Mouse (Mus musculus): ENCODE measurements around the gene Prelp.

Prelp gene

GRCm38 (mm10) chr1:133934354-133934963 lies 13.2 kb upstream of the Prelp start:
- DNase-seq (ENCODE audit: low read depth, low spot score), result no peak

GRCm38 (mm10) chr1:133933301-133934195 lies 12.3 kb upstream of the Prelp start:
- DNase-seq (ENCODE audit: low read depth, low spot score), result peak; percentile 29

GRCm38 (mm10) chr1:133929980-133930379 lies 8.8 kb upstream of the Prelp start:
- no peak for DNase-seq (ENCODE audit: low read depth, low spot score)

- DNase-seq (ENCODE audit: low read depth, low spot score), result no peak
Measured at GRCm38 (mm10) chr1:133925223-133925622, 4.0 kb upstream of the Prelp start.

GRCm38 (mm10) chr1:133924141-133924875 lies 3.1 kb upstream of the Prelp start:
- peak; percentile 81 for DNase-seq (ENCODE audit: low read depth, low spot score)

- DNase-seq (ENCODE audit: low read depth, low spot score), result no peak
Measured at GRCm38 (mm10) chr1:133923071-133923470, 1.9 kb upstream of the Prelp start.

- no peak for DNase-seq (ENCODE audit: low read depth, low spot score)
Measured at GRCm38 (mm10) chr1:133920876-133921275, 338 bp downstream of the Prelp start.

- DNase-seq (ENCODE audit: low read depth, low spot score), result no peak
Measured at GRCm38 (mm10) chr1:133920401-133920800, 813 bp downstream of the Prelp start.

- peak; percentile 75 for DNase-seq (ENCODE audit: low read depth, low spot score)
Measured at GRCm38 (mm10) chr1:133918088-133918470, 3.1 kb downstream of the Prelp start.

- peak; percentile 59 for DNase-seq (ENCODE audit: low read depth, low spot score)
Measured at GRCm38 (mm10) chr1:133917456-133918087, 3.6 kb downstream of the Prelp start.

GRCm38 (mm10) chr1:133915723-133916355 lies 5.4 kb downstream of the Prelp start:
- no peak for DNase-seq (ENCODE audit: low read depth, low spot score)

GRCm38 (mm10) chr1:133915115-133915514 lies 6.1 kb downstream of the Prelp start:
- no peak for DNase-seq (ENCODE audit: low read depth, low spot score)

GRCm38 (mm10) chr1:133913018-133913417 lies 8.2 kb downstream of the Prelp start:
- no peak for DNase-seq (ENCODE audit: low read depth, low spot score)

- DNase-seq (ENCODE audit: low read depth, low spot score), result peak; percentile 89
Measured at GRCm38 (mm10) chr1:133911456-133911855, 9.8 kb downstream of the Prelp start.

- DNase-seq (ENCODE audit: low read depth, low spot score), result no peak
Measured at GRCm38 (mm10) chr1:133911008-133911407, 10.2 kb downstream of the Prelp start.

- no peak for DNase-seq (ENCODE audit: low read depth, low spot score)
Measured at GRCm38 (mm10) chr1:133910108-133910507, 11.1 kb downstream of the Prelp start.

- DNase-seq (ENCODE audit: low read depth, low spot score), result peak; percentile 47
Measured at GRCm38 (mm10) chr1:133908659-133909575, 12.3 kb downstream of the Prelp start.

GRCm38 (mm10) chr1:133907949-133908658 lies 13.1 kb downstream of the Prelp start, which contains the start of gene Optc:
TSS of gene Optc (minus strand) at chr1:133907999.
- DNase-seq (ENCODE audit: low read depth, low spot score), result peak; percentile 66

GRCm38 (mm10) chr1:133906420-133906819 lies 14.8 kb downstream of the Prelp start:
- no peak for DNase-seq (ENCODE audit: low read depth, low spot score)
